Mouse (Mus musculus): ENCODE measurements around the gene Tsnax.
A peak's percentile ranks its signal among the peaks of the same experiment; 100 is the strongest.

Tsnax gene

DNA sequence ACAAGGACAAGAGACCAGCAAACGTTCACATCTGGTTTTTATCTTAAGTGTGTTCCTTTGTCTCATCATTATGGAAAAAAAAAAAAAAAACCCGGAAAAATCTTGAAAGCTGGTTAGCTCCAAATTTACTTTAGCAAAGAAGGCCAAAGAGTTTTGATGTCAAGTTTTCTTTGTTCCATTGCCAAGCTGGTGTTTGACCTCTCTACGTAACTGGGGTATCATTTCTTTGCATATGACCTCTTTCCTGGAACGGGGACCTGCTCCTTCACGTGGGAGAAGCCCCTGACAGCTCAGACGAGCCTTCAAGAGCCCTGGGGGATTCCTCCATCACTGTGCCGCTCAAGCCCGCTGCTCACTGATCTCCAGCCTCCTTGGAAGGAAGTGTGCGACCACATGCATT, 31.1 kb downstream of the Tsnax start:
- no peak for DNase-seq (ENCODE audit: low spot score)

DNA sequence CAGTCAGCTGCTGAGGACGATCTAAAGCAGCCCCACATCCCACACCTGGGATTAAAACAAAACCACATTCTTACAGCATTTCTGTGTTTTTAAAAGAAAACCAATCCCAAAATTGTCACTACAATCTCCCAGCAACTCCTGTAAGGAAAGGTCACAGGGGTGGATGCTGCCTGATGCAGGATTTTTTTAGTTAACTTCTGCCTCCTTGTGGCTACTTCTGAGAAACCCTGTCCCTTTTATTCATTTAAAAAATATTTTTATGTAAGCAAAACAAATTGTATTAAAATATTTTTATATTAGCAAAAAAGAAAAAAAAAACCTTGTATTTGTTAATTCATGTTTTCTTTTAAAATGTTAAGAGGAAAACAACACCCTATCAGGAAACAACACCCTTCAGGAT, 33.0 kb downstream of the Tsnax start:
- no peak for DNase-seq (ENCODE audit: low spot score)

DNA sequence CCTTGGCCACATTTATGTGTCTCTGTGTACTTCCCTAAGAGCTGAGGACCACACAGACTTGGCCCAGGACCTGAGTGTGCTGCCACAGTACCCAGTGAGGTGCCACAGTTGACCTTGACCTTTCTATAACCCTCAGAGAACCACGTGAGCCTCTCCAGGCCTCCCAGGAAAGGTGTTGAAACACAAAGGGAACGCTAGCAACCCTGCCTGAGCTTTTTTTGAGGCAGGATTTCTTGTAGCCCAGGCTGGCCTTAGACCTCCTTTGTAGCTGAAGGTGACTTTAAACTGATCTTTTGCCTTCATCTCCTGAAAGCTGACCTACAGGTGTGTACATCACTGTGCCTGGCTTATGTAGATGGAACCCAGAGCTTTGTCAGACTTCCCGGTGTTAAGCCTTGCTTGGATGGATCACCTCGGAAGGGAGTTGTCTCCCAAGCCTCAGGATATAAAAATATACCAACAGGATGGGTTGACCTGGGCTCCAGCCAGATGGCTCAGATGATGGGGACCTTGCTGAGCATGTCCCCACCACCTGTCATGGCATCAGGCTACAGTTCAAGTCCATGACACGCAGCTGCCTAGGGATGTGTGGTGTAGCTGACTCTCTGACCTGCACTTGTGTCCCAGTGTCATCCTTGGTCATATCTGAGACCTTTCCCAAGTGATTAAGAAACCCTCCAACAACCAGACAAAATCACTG, 36.4 kb downstream of the Tsnax start:
- no peak for DNase-seq (ENCODE audit: low spot score)

DNA sequence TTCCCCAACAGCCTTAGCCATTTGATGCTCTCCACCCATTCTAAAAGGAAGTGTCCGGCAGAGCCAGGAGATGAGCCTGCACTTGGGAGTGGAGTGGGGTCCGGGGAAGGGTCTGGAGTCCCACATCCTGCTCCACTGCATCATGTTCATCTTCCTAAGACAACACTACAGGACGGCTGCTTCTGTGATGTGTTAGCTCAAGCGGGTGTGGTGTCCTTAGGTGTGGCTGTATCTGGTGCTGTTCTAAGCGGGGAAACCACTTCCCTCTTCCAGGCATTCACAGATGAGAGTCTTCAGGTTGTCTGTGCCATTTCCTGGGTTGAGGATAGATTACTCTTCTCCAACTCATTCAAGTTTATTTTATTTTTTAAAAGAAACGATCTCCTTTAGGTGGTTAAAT, 37.0 kb downstream of the Tsnax start:
- no peak for DNase-seq (ENCODE audit: low spot score)

DNA sequence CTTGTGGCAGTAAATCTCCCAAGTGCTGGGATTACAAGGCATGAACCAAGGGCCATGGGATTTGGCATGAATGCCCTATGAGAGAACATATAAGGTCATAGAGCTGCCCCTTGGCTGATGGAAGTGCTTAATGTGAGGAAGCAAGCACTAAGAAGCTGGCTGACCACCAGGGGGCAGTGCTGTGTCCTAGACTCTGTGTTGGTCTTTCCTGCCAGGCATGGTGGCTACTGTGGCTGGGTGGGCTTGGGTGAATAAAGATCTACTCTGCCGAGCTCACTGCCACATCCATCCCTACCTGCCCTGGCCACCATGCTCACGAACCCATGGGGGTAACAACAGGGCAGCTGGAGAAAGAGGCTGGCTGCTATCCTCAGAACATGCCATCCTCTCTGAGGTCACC, 39.2 kb downstream of the Tsnax start:
- no peak for DNase-seq (ENCODE audit: low spot score)

DNA sequence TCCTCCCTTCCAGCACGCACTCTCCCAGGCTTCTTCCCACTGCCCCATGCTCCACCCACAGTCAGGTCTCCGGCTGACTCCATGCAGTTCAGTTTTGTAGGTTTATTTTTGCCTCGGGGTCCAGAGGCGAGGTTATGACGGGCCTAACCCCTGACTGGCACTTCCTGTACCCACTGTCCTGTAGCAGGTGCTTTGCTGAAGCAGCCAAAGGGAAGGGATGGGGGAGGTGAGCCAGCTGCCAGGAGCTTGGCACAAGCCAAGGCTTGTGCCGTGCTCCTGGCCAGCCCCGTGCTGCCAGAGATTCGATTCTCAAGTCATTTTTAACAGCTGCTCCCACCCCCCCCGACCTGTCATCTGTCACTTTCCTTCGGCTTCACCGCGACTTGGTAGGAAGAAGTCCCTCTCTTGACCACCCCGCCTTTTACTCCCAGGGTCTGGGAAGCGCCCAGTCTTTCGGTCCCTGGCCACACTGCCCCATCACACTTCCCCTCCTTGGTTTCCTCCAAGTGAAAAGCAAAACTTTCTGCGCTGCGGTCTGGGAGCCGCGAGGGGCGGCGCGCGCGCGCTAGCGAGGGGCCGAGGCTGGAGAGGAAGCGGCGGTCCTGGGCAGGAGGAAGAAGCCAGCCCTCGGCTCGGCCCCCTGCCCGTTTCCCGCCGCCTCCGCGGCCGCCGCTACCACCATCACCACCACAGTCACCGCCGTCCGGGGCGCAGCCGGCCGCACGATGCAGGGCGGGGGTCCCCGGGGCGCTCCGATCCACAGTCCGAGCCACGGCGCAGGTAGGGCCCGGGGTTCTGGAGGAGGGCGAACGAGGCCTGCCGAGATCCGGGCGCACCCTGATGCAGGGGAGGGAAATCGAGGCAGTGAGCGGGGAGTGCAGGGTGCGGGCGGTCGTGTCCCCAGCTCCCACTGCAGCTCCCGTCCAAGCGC, 41.0 kb downstream of the Tsnax start, which contains the start of gene Disc1:
TSS of gene Disc1 (plus strand) at position 691 of the 931 bp plus-strand sequence.
- no peak for DNase-seq (ENCODE audit: low spot score)

DNA sequence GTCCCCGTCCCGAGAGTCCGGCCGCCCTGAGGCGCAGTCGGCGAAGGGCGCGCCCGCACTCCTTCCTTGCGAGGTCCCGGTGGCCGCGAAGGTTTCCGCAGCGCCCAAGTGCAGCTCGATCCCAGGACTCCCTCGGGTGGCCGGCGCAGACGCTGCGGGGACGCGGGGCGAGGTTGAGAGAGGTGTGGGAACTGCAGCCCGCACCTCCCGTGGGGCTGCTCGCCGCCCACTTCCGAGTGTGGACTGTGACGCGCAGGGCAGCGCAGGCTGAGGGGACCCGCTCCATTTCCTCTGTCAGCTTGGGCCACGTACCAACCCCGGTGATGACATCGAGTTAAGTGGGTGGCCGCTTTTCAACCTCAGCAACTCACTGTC, 41.6 kb downstream of the Tsnax start:
- DNase-seq (ENCODE audit: low spot score): no peak

DNA sequence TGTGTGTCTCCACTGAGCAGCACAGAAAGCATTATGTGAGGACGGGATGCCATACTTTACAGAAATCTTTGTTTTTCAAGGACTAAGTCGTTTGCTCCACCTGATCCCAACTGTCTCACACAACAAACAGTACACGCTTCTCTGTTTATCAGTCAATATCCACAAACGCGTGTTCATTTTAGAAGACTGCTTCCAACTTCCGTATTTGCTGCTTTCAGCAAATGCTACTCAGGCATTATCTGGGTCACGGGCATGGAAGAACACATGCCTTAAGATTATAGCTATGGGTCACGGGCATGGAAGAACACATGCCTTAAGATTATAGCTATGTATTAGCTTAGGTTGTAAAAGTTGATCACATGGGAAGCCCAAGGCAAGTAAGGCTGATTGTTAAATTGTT, 48.1 kb downstream of the Tsnax start:
- DNase-seq (ENCODE audit: low spot score): no peak

DNA sequence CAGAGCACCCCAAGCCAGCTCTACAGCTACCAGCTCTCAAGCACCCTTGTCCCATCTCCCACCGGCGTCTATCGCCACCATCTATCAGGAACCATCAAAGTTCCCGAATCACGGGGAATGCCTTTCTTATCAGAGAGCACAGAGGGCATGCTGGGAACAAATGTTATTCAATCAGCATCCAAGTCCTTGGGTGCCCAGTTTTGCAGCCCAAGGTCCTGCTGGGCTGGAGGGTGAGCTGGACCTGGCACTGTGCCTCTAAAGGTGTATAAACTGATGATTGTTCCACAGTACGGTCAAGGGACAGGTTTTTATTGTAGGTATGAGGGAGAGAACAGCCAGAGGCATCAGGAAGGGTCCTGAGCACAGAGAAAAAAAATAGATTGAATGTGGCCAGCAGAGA, 52.8 kb downstream of the Tsnax start:
- no peak for DNase-seq (ENCODE audit: low spot score)

DNA sequence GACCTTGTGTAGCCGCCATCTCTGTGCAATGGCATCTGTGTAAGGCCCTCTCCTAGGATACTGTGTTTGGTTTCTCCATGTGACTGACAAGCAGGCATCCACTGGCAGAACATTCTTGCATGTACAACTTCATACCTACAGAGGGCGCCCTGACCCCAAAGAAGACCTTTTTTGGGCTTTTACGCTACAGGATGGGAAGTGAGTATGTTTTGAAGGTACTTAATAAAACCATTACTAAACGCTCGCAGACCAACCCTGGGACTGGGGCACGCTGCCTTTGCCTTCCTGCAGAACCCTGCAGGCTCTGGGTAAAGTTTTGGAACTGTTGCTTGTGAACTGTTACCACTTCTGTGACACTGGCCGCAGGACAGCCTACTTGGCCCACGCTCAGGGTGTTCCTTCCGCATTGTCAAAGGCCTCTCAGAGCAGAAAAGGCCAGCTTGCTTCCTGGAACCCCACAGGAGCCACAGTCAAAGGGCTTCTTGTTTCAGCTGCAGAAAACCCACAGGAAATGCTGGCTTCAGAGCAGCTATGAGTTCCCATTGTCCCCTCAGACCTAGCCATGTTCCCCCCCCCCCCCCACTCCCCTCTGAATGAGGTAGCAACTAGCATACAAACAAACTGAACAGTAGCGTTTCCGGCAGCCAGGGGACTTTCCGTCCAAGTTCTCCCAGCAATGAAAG, 54.3 kb downstream of the Tsnax start:
- peak; percentile 66 for DNase-seq (ENCODE audit: low spot score)

DNA sequence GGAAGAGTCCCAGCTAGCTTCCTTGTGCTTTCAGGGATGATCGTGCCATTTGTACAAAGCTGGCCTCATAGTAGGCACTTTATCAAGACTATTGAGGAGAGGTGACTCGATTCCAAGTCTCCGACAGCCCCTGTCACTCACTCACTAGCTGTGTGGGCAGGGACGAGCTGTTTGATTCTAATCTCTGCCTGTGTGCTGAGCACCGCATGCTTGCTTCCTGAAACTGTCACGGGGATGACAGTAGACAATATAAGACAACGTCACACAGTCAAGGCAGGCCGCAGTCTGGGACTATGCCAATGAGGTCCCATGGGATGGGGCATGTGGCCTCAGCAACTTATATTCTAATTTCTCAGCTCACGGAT, 54.8 kb downstream of the Tsnax start:
- DNase-seq (ENCODE audit: low spot score): no peak

DNA sequence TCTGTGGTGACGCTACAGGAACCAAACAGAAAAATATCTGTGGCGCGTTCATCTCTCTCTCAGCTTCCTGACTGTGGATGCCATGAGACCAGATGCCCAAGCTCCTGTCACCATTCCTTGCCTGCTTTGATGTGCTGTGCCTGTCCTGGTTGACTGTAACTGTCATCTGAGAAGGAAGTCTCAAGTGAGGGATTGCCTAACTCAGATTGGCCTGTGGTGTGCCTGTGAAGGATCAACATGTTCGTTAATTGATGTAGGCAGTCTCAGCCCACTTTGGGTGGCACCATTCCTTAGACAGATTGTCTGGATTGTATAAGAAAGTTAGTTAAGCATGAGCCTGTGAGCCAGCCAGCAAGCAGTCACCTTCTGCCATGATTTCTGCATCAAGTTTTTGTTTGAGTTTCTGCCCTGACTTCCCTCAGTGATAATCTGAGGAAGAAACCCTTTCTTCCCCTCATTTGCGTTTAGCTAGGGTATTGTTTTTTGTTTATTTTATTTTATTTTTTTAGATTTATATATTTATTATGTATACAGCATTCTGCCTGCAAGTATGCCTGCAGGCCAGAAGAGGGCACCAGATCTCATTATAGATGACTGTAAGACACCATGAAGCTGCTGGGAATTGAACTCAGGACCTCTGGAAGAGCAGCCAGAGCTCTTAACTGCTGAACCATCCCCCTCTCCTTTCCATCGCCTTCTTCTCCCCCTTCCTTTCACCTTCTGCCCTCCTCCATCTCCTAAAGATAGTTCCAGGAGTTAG, 55.5 kb downstream of the Tsnax start:
- DNase-seq (ENCODE audit: low spot score): no peak

DNA sequence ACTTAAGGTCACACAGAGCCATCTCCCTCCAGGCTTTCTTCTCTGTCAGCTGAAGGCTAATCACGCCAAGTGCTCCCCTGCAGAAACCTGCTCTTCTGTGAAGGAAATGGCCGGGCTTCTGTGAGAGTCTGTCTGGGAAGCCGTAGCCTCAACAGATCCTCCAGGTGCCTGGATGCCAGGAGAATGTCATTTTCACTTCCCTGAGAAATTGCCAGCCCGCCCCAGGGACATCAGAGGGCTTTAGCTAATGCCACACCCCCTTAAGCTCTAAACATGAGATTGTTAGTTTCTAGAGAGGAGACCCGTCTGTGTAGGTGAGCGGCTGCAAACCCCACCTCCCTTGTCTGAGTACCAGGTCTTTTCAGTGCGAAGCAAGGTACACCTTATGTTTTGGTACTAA, 56.5 kb downstream of the Tsnax start:
- DNase-seq (ENCODE audit: low spot score): no peak

DNA sequence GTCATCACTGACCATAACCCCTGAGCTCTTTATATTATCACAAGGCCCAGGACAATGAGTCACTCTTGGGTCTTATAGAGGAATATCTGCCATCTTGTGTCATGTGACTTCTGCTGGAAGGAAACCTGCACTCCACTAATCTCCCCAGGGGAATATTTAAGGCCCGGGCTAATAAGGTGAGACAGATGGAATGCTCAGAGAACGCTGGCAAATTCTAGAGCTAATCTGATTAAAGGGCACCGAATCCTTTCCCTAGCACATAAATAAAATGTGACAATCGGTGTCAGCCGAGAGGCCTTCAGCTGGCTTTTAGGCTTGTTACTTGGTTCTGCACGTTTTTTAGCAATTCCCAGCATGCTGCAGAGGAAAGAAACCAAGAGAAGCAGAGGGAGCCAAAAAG, 56.9 kb downstream of the Tsnax start:
- no peak for DNase-seq (ENCODE audit: low spot score)

DNA sequence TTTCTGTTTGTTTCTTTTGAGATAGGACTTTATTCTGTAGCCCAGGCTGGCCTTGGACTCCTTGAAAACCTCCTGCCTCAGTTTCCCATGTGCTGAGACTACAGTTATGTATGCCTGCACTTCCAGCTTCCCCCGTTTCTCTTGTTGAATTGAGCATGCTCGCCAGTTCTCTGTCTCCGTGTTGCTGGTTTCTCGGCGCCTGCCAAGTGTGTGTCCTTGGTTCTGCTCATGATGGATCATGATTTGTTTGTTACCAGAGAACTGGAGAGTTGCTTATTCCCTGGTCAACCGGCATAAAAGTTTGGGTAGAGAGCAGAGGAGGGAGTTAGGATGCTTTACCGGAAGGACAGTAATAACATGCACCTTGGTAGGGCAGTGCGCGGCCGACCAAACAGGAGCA, 61.3 kb downstream of the Tsnax start:
- no peak for DNase-seq (ENCODE audit: low spot score)

DNA sequence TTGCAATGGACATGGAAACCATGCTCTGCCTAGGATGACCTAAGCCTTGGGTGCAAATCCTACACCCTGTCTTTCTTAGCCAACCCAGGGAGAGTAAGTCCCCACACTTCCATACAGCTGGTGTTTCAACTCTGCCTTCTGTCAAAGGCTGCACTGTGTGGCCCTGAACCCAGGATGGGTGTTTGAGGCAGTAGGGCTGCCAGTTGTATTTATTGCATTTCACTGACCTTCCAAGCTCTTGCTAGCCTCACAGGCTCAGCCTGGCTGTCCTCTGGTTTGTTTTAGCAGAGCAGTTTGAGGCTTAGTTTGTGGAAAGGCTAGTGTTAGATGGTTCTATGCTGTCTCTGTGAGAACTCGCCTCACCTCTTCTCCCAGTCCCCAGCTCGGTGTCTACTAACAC, 61.8 kb downstream of the Tsnax start:
- no peak for DNase-seq (ENCODE audit: low spot score)

DNA sequence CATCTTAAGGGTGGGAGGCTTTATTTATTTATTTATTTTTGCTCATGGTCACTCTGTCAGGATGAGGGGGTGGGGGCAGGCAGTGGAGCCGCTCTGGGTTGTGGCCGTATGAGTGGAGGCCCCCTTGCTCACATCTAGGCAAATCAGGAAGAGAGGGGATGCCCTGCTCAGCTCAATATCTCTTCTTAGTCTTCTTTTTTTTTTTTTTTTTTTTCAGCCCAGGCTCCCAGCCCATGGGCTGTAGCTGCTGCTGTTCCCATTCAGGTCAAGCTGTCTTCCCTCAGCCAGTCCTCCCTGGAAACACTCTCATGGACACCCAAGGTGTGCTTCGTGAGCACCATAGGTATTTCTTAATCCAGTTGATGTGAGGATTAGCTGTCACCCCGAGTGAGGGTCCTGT, 62.6 kb downstream of the Tsnax start:
- no peak for DNase-seq (ENCODE audit: low spot score)

DNA sequence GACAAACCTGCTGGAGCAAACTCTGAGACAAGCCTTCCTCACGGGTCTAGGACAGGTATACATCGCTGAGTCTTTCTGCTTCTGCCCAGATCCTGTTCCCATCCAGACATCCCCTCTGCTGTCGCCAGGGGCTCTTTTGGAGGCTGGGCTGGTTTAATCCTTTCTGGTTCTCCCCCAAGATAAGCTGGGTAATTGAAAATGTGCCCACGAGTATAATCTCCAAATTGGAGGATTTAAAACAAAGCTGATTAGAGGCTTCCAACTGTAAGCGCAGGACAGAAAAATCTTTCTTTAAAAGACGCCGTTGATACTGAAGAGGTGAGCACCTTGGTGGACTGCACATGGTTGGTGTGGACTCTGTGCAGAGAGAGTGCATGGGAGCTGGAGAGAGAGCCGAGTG, 64.5 kb downstream of the Tsnax start:
- DNase-seq (ENCODE audit: low spot score): no peak

DNA sequence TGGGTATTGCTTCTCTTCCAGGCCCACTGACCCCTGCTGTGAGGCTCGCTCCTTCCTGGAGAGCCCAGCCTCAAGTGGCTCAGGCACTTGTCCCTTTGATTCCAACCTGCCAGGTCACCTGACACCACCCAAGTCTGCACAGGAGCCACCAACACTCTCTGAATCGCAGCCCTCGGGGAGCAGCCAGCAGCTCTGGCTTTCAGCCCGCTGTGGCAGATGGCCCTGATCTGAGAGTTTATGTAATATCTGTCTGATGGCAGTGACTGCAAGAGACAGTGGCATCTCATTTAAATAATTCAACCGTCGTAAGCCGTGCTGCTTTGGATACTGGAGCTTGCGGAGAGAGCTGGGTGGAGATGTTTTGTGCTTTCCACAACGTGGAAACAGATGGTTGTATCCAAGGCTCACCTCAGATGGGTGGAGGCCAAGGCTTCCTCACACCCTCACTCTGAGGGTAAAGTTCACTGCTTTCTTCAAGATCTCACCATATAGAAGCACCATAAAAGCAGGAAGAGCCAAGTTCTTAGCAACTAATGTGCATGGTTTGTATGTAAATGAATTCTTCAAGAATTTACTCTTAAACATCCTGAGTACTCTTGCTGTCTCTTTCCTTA, 66.1 kb downstream of the Tsnax start:
- peak; percentile 80 for DNase-seq (ENCODE audit: low spot score)

DNA sequence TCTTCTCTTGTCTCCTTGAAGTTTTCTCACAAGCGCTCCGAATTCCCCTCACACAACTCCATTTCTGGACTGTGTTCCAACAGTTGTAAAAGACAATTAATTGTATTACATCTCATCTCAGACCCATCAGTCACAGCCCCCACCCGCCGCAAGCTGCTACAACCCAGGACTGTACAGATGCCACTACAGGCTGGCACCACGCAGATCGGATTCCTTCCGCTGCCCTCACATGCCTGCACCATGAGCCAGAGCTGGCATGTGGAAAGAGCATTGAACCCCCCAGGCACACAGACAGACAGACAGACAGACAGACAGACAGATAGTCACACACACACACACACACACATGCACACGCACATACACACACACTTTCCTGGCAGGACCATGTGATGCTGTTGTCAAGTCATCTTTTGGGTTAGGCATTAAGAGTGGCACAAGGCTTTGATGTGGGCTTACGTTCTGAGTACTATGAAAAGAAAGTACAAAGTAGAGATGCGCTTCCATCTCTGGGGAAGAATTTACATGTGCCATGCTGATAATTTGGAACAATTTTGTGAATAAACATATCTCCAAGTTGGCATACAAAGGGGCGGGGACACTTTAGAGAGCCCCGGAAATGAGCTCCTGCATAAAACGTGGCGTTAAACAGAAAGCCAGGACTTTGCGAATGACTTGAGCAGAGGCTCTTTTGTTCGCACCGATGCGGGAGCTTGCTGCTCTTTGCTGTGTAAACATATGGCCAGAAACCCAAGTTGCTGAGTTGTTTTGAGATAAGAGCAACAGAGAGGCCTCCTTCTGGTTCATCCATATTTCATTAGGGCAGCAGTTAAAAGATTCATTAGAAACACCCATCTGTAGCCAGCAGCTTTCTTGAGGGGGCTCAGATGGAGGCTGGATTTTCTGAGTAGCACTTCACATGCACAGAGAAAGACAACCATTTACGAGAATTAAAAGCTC, 67.9 kb downstream of the Tsnax start:
- no peak for DNase-seq (ENCODE audit: low spot score)

DNA sequence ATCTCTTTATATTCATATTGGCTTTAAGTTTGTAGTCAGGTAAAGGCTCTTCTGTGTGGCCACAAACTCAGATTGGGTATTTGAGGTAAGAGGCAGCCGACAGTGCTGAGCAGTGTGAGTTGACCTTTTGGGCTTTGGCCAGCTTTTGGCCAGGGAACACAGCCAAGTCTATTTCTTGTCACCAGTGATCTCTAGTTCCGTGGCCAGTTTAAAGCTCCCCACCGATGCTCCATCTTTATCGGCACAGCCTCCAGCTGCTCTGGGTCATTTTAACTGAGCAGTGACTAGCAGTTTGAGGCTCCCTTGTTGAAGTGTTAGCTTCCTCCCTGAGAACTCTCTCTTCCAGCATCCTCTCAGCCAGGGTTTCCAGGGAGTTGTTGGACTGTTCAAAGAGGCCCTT, 70.9 kb downstream of the Tsnax start:
- DNase-seq (ENCODE audit: low spot score): no peak

All from left cerebral cortex, adult 11 months (tissue).